Mouse (Mus musculus) telencephalon, adult 2 months (tissue): Measurements from ENCODE around the gene Pde6d.

ENCODE experiments used
- DNase-seq: peaks from one replicate; pipeline ENCODE4 v3.0.0-alpha.2; 2011; ENCODE audit warnings: low read depth, low spot score

The Pde6d gene

DNA sequence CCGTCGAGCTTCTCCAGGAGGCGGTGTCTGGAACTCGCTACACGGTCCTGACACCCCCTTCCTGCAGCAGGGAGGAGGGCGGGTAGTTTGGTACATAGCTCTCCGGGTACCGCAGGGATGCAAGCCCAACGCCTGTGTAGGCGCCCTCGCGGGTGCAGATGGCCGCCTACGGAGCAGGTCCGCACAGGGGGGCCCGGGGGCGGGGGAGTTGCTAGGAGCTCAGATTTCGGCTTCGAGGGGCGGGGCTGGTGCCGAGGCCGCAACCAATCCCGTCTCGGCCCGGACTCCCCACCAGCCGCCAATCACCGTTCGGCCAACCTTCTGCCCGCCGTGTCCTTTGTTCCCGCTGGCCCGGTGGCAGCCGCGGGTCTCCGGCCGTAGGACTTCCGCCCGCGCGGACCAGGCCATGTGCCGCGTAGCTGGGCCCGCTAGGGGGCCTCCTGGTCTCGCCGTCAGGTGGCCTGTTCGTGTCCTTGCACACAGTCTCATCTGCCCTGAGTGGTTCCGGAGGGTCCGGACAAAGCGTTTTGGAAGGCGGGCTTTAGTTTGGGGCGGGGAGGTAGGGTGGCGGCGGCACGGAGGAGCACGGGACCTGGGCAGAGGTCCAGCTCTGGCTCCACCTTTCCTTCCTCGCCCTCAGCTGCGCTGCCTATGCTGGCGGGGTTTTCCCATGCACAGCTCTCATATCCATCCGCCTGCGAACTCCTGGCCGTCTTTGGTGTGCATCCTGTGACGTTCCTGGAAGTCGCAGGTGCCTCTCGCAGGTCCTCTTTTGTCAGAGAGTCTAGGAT lies 78.3 kb downstream of the Pde6d start:
- DNase-seq, result peak; percentile 87

DNA sequence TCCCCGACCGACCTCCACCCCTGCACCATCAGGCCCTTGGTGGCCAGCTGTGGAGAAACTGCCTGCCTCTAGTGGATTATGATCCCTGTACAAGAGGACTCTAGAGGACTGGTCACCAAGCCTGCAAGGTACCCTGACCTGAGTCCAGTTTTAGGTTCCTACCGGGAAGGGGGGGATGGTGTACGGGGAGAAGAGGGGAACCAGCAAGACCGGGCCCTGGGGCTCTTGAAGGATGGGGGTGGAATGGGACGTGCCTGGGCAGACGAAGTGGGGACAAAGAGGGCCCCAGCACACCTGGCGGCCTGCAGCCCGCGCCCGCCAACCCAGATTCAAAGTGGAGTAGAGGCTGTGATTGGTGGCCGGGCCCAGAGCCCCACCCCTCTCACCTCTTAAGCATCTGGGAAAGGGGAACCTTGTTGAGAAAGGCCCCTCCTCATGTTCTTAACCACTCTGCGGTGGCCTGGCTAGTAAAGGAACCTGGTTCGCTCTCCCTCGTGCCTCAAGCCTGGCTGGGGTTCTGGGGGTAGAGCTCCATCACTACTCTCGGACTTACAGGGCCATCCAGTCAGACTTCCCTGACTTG lies 79.2 kb downstream of the Pde6d start:
- no peak for DNase-seq

DNA sequence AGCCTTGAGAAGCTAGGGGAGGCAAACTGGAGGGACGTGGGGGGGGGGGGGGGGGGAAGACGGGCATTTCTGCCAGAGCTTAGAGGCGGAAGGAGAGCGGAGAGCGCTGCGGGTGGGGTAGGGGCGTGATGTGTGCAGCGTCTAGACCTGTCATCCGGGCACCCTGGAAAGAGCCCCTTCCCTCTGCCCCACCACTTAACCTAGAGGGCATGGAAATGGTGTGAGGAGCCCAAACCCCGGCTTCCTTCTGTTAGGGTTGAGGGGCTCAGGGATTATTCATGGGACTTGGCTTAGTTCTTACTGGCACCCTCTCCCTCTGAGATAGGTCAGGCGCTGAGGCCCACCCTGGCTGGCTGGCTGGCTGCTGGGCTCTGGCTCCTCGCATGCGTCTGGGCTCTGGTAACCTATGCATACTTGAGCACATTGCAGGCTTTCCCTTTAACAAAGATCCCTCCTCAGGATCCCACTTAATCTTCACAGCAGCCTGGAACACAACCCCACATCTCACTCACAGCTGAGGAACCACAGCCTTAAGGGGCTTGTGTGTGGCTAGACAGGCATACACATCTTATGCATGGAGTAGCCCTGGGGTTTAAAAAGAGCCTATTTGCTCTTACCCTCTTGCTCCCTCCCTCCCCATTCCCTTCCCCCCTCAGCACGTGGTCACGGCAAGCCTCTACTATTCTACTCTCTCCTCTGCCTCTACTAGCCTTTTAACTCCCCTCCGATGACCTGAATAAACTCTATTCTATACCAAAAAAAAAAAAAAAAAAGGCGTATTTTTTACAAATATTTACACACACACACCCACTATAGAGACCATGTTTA lies 80.0 kb downstream of the Pde6d start:
- DNase-seq, result no peak

DNA sequence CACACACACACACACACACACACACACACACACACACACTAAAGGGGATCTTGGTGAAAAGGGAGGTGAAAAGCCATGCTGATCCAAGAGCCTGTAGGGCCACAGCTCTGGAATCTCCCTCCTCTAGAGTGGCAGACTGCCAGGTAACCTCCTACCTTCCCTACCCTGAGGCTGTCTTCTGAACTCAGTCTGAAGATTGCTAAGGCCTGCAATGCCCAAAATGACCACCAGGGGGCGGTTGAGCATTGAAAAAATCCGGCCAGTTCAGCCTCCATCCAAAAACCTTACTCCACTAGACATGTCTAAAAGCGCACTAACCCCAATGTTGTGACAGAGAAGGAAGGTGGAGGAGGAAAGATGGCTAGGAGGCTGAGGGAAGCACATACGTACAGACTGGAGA lies 80.9 kb downstream of the Pde6d start:
- peak; percentile 91 for DNase-seq

- peak; percentile 93 for DNase-seq
Observed at GRCm38 (mm10) chr1:86501114-86501532, 81.3 kb downstream of the Pde6d start.

- DNase-seq, result no peak
Observed at GRCm38 (mm10) chr1:86500681-86501080, 81.7 kb downstream of the Pde6d start.

DNA sequence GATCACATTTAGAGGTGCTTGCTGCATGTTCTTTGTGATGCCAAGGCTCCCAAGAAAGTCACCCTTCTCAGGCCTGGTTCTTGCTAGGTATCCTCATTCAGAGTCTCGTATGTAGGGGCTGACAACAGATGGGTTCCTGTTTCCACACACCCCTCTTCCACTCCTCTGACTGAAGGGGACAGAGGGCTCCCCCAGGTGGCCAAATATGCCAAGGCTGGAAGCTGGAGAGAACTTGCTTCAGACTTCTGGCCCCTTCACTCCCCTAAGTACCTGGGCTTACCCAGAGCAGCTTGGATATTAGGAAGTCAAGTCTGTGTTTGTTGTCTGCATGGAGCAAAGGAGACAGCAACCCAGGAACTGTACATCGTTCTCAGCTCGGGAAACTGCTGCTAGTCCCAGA lies 82.5 kb downstream of the Pde6d start:
- no peak for DNase-seq

DNA sequence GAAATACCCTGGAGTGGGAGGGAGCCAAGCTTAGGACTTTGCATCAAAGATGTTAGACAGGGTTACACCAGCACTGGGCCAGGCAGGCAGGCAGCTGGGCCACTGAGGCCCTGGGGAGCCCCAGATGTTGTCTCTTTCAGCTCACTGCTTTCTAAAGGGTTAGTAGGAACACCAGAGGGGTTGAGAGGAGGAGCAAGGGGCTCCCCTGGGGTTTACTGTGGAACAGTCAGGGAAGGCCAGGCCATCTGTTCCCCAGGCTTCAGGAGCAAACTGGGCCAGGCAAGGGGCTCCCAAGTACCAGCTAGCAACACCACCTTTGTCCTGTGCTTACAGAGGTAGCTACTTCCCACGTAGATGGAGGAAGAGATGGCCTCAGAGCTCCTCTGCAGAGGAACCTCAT lies 83.8 kb downstream of the Pde6d start:
- DNase-seq, result no peak

- DNase-seq, result no peak
Observed at GRCm38 (mm10) chr1:86497986-86498385, 84.4 kb downstream of the Pde6d start.

- DNase-seq, result no peak
Observed at GRCm38 (mm10) chr1:86497361-86497760, 85.1 kb downstream of the Pde6d start.

GRCm38 (mm10) chr1:86496340-86496739 lies 86.1 kb downstream of the Pde6d start:
- no peak for DNase-seq

DNA sequence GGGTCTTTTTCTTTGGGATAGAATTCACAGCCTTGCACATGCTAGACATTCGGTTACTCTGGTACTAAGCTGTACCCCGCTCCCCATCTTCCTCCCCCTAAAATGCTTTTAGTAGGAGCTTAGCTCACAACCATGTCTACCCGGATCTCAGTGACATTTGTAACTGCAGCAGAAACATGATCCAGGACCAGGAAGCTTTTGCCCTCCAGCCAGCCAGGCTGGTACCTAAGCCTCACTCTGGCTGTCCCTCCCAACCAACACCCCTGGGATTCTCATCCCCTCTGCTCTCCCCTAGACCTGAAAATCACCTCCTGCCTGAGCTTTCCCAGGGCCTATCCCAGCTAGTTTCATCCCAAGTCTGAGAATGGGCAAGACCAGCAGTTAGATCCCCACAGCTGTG lies 88.6 kb downstream of the Pde6d start:
- no peak for DNase-seq
